Mouse (Mus musculus) embryonic facial prominence, embryonic 11.5 days (tissue): ENCODE results near the gene Carmil3. TPM values are rescaled to one million over a fixed set of nuclear protein-coding genes. Genes with fewer than 3 reads are reported as not detected.

Experiments used
- ATAC-seq: fragments of 200-750 bp; cut with Nextera tagmentation; replicated peaks from 2 replicates; pipeline ENCODE4 v1.8.0; 2017; ENCODE audit warnings: low read depth; ENCODE audit not compliant: insufficient number of reproducible peaks, low FRiP score, low TSS enrichment
- DNase-seq: peaks from one replicate; pipeline ENCODE4 v3.0.0-alpha.2; 2015; ENCODE audit warnings: low spot score
- H3K27ac ChIP-seq: fragments of 300-500 bp; sonication (generic); replicated peaks from 2 replicates; pipeline ENCODE4 v1.5.1; 2014; ENCODE audit warnings: mild to moderate bottlenecking, low read depth, low read length, control low read depth
- H3K27me3 ChIP-seq: fragments of 300-500 bp; sonication (generic); 2 replicates; pipeline ENCODE4 v1.6.1; 2014; ENCODE audit warnings: mild to moderate bottlenecking, low read length, moderate library complexity, mixed read lengths; ENCODE audit not compliant: control insufficient read depth, insufficient read depth
- H3K36me3 ChIP-seq: fragments of 300-500 bp; sonication (generic); replicated peaks from 2 replicates; pipeline ENCODE4 v1.6.1; 2014; ENCODE audit warnings: low read depth, mild to moderate bottlenecking, low read length, moderate library complexity, mixed read lengths; ENCODE audit not compliant: control insufficient read depth, insufficient read depth
- H3K4me1 ChIP-seq: fragments of 300-500 bp; sonication (generic); 2 replicates; pipeline ENCODE4 v1.6.1; 2014; ENCODE audit warnings: low read length, mixed read lengths; ENCODE audit not compliant: control insufficient read depth, insufficient read depth
- H3K4me2 ChIP-seq: fragments of 300-500 bp; sonication (generic); 2 replicates; pipeline ENCODE4 v1.6.1; 2014; ENCODE audit warnings: low read depth, mild to moderate bottlenecking, control low read depth, low read length, moderate library complexity
- H3K4me3 ChIP-seq: fragments of 300-500 bp; sonication (generic); 2 replicates; pipeline ENCODE4 v1.5.1; 2014; ENCODE audit warnings: low read depth, low read length, control low read depth
- H3K9ac ChIP-seq: fragments of 300-500 bp; sonication (generic); replicated peaks from 2 replicates; pipeline ENCODE4 v1.6.1; 2014; ENCODE audit warnings: mild to moderate bottlenecking, control low read depth, low read length
- H3K9me3 ChIP-seq: fragments of 300-500 bp; sonication (generic); replicated peaks from 2 replicates; pipeline ENCODE4 v1.6.1; 2016; ENCODE audit warnings: mild to moderate bottlenecking, low read length, inconsistent platforms, mixed read lengths; ENCODE audit not compliant: control insufficient read depth
- whole genome bisulfite sequencing: fragments of 180-500 bp; shearing (Covaris S2); extraction: QIAGEN DNeasy Blood & Tissue Kit; methylation state at CpG from one replicate; pipeline ENCODE4 v1.1.7; 2014; 5-methylcytosine and 5-hydroxymethylcytosine counted together
- polyA plus RNA-seq: library from polyadenylated mRNA; unstranded; fragments of >200 nt; fragmentation: Nextera tagmentation; extraction: Ambion mirVana; gene quantifications from 2 replicates; pipeline ENCODE4 v1.2.1, GENCODE M21; 2014

Carmil3 gene
- polyA plus RNA-seq, 1 experiment from 2014 or later, result 4.9 TPM

- no peak for DNase-seq
- H3K9me3 ChIP-seq, result no peaks in the 10 kb centered on the region
- 79% methylated on average over 4 of the region's 4 CpGs for WGBS
- H3K27me3 ChIP-seq, result peaks cover 10% of the 10 kb centered on the region
- H3K4me1 ChIP-seq, result peaks cover 2% of the 10 kb centered on the region
- H3K4me3 ChIP-seq, result no peak overlapping the region
- H3K27ac ChIP-seq, result no peak overlapping the region
- H3K9ac ChIP-seq, result no peak overlapping the region
- no peak overlapping the region for H3K4me2 ChIP-seq
- no peak for ATAC-seq
- H3K36me3 ChIP-seq, result no peaks in the 10 kb centered on the region
Measured at GRCm38 (mm10) chr14:55515846-55516245, 25.4 kb downstream of the Carmil3 start.

DNA sequence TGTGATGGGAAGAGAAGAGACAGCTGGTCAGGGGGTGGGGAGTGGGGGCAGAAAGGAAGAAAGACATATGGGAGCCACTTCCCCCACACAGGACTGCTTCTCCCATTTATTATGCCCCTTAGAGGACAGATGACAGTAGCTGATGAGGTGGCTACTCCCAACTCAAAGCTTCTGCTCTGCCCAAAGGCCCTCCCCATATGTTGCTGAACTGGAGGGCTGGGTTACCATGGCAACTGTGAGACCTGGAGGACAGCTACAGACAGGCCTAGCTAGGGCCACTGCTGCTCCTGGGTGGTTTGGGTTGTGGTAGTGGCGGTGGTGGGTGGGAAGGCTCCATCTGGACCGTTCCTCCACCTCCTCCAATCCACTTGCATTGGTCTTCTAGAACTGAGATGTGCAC lies 28.4 kb downstream of the Carmil3 start:
- H3K27me3 ChIP-seq, result peaks cover 19% of the 10 kb centered on the region
- no peak overlapping the region for H3K4me2 ChIP-seq
- H3K36me3 ChIP-seq, result no peaks in the 10 kb centered on the region
- H3K9ac ChIP-seq, result no peak overlapping the region
- ATAC-seq (peak; percentile 76; the same call in 1 of the 2 replicates), DNase-seq (peak; percentile 22)
- no peak overlapping the region for H3K27ac ChIP-seq
- H3K9me3 ChIP-seq, result no peaks in the 10 kb centered on the region
- no peak overlapping the region for H3K4me3 ChIP-seq
- WGBS, result 62% methylated on average over 2 of the region's 2 CpGs
- H3K4me1 ChIP-seq, result peaks cover 4% of the 10 kb centered on the region

DNA sequence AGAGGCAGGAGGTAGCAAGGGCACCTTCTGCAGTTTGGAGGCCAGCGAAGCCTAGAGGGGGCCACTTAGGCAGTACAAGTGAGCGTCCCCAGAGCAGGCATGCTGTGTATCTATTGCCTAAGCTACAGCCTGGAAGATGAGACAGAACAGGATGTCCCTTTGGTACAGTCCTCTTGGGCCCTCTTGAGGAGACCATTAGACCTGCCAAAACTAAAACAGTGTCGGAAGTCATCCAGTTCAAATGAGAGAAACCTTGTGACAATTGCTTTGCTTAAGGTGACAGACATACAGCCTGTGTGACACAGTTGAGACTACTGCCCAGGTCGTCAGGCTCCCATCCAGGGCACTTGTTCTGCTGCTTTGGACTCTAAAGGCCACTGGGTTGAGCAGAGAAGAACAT lies 29.2 kb downstream of the Carmil3 start:
- H3K27ac ChIP-seq, result no peak overlapping the region
- H3K36me3 ChIP-seq, result no peaks in the 10 kb centered on the region
- peaks cover 19% of the 10 kb centered on the region for H3K27me3 ChIP-seq
- 57% methylated on average over 4 of the region's 4 CpGs for WGBS
- H3K4me2 ChIP-seq, result no peak overlapping the region
- H3K4me3 ChIP-seq, result no peak overlapping the region
- H3K4me1 ChIP-seq, result peaks cover 4% of the 10 kb centered on the region
- ATAC-seq (no peak), DNase-seq (no peak)
- no peaks in the 10 kb centered on the region for H3K9me3 ChIP-seq
- no peak overlapping the region for H3K9ac ChIP-seq

- Histone ChIP-seq H3K9me3 (no peaks in the 10 kb centered on the region), H3K4me2 (peak overlapping the region; percentile 93), H3K4me3 (peak overlapping the region; percentile 43), H3K9ac (peak overlapping the region; percentile 43), H3K27ac (no peak overlapping the region), H3K36me3 (no peaks in the 10 kb centered on the region), H3K4me1 (peaks cover 4% of the 10 kb centered on the region), H3K27me3 (peaks cover 19% of the 10 kb centered on the region)
- ATAC-seq, result peak; percentile 49; the same call in 1 of the 2 replicates
- DNase-seq, result peak; percentile 54
- WGBS, result under 1% methylated on average over 60 of the region's 61 CpGs
Measured at GRCm38 (mm10) chr14:55520451-55521361, 30.3 kb downstream of the Carmil3 start.

DNA sequence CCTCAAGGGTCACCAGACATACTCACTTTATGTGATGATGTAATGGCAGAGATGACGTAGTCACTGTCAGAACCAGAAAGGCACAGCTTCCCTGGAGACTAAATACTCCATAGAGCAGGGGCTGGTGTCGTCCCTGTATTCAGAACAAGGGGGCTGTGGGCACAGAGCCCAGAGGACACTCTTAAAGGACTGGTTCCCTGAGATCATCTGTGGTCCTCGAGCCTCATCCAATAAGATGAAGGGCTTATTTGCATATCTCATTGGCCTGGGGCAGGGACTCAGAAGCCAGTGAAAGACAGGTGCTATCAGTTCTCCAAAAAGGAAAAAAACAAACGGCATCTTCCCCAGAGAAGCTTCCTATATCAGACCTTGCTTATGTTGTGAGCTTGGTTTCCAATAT lies 33.6 kb downstream of the Carmil3 start:
- ATAC-seq (no peak), DNase-seq (no peak)
- Histone ChIP-seq H3K27ac (no peak overlapping the region), H3K36me3 (no peaks in the 10 kb centered on the region), H3K27me3 (peaks cover 19% of the 10 kb centered on the region), H3K4me2 (no peak overlapping the region), H3K9ac (no peak overlapping the region), H3K4me3 (no peak overlapping the region), H3K4me1 (peaks cover 4% of the 10 kb centered on the region), H3K9me3 (no peaks in the 10 kb centered on the region)
- 68% methylated on average over 4 of the region's 4 CpGs for WGBS

- Histone ChIP-seq H3K4me1 (peaks cover 4% of the 10 kb centered on the region), H3K4me2 (no peak within 1 kb of the TSS), H3K4me3 (no peak within 1 kb of the TSS), H3K36me3 (no peaks in the 10 kb centered on the region), H3K27ac (no peak within 1 kb of the TSS), H3K27me3 (peaks cover 16% of the 10 kb centered on the region), H3K9ac (no peak within 1 kb of the TSS), H3K9me3 (no peaks in the 10 kb centered on the region)
- 35% methylated on average over 8 of the region's 8 CpGs for WGBS
- ATAC-seq (no peak), DNase-seq (no peak)
Measured at GRCm38 (mm10) chr14:55524785-55525184, 34.3 kb downstream of the Carmil3 start, which contains the start of gene Nrl. TSS of gene Nrl (minus strand) at chr14:55524981.

- Histone ChIP-seq H3K36me3 (no peaks in the 10 kb centered on the region), H3K27ac (no peak overlapping the region), H3K4me3 (no peak overlapping the region), H3K27me3 (peaks cover 7% of the 10 kb centered on the region), H3K4me1 (no peaks in the 10 kb centered on the region), H3K9ac (no peak overlapping the region), H3K9me3 (no peaks in the 10 kb centered on the region), H3K4me2 (no peak overlapping the region)
- 87% methylated on average over 2 of the region's 2 CpGs for WGBS
- DNase-seq (no peak), ATAC-seq (no peak)
Measured at GRCm38 (mm10) chr14:55526674-55527073, 36.2 kb downstream of the Carmil3 start.

DNA sequence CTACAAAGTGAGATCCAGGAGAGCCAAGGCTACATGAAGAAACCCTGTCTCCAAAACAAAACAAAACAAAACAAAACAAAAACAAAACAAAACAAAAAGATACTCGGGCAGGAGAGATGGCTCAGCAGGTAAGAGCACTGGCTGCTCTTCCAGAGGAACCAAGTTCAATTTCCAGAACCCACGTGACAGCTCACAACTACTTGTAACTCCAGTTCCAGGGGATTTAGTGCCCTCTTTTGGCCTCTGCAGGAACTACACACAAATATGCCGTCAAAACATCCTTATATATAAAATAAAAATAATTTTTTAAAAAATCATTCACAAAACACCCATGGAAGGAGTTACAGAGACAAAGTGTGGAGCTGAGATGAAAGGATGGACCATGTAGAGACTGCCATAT lies 37.5 kb downstream of the Carmil3 start:
- Histone ChIP-seq H3K9ac (no peak overlapping the region), H3K27ac (no peak overlapping the region), H3K4me3 (no peak overlapping the region), H3K4me2 (no peak overlapping the region), H3K27me3 (no peaks in the 10 kb centered on the region), H3K9me3 (no peaks in the 10 kb centered on the region), H3K4me1 (no peaks in the 10 kb centered on the region), H3K36me3 (no peaks in the 10 kb centered on the region)
- 22% methylated on average over 3 of the region's 3 CpGs for WGBS
- DNase-seq (peak; percentile 56), ATAC-seq (no peak)
